Mouse (Mus musculus): ENCODE results near the gene Slc4a1.

Gene Slc4a1

GRCm38 (mm10) chr11:102319941-102320685, 45.9 kb downstream of the Slc4a1 start:
- peak; percentile 83 for DNase-seq (ENCODE audit: low spot score)

GRCm38 (mm10) chr11:102319410-102319792, 46.6 kb downstream of the Slc4a1 start, which contains the start of gene Ubtf:
TSS of gene Ubtf (minus strand) at chr11:102319742.
- peak; percentile 78 for DNase-seq (ENCODE audit: low spot score)

GRCm38 (mm10) chr11:102318576-102319409, 47.2 kb downstream of the Slc4a1 start:
- peak; percentile 75 for DNase-seq (ENCODE audit: low spot score)

- peak; percentile 90 for DNase-seq (ENCODE audit: low spot score)
Observed at GRCm38 (mm10) chr11:102317901-102318575, 48.0 kb downstream of the Slc4a1 start.

- peak; percentile 66 for DNase-seq (ENCODE audit: low spot score)
Observed at GRCm38 (mm10) chr11:102317298-102317900, 48.6 kb downstream of the Slc4a1 start.

GRCm38 (mm10) chr11:102316572-102317297, 49.3 kb downstream of the Slc4a1 start:
- peak; percentile 92 for DNase-seq (ENCODE audit: low spot score)

GRCm38 (mm10) chr11:102315690-102316571, 50.1 kb downstream of the Slc4a1 start:
- no peak for DNase-seq (ENCODE audit: low spot score)

GRCm38 (mm10) chr11:102314321-102314720, 51.7 kb downstream of the Slc4a1 start:
- DNase-seq (ENCODE audit: low spot score): no peak

- no peak for DNase-seq (ENCODE audit: low spot score)
Observed at GRCm38 (mm10) chr11:102312586-102312985, 53.4 kb downstream of the Slc4a1 start.

GRCm38 (mm10) chr11:102311966-102312365, 54.0 kb downstream of the Slc4a1 start:
- DNase-seq (ENCODE audit: low spot score): no peak

- peak; percentile 56 for DNase-seq (ENCODE audit: low spot score)
Observed at GRCm38 (mm10) chr11:102310768-102311695, 55.0 kb downstream of the Slc4a1 start.

GRCm38 (mm10) chr11:102309821-102310617, 56.0 kb downstream of the Slc4a1 start:
- DNase-seq (ENCODE audit: low spot score): no peak

- peak; percentile 97 for DNase-seq (ENCODE audit: low spot score)
Observed at GRCm38 (mm10) chr11:102308979-102309378, 57.0 kb downstream of the Slc4a1 start.

GRCm38 (mm10) chr11:102308104-102308503, 57.9 kb downstream of the Slc4a1 start:
- DNase-seq (ENCODE audit: low spot score): no peak

GRCm38 (mm10) chr11:102305359-102305758, 60.6 kb downstream of the Slc4a1 start:
- DNase-seq (ENCODE audit: low spot score): no peak

GRCm38 (mm10) chr11:102304141-102304540, 61.9 kb downstream of the Slc4a1 start:
- no peak for DNase-seq (ENCODE audit: low spot score)

GRCm38 (mm10) chr11:102299839-102300238, 66.2 kb downstream of the Slc4a1 start:
- no peak for DNase-seq (ENCODE audit: low spot score)

Measured in yolk sac, embryonic 10.5 days (tissue).